Mouse (Mus musculus): ENCODE measurements around the gene Rbm47. TPM values are rescaled to one million over a fixed set of nuclear protein-coding genes. Genes with fewer than 3 reads are reported as not detected.

Rbm47 gene
- polyA plus RNA-seq, 1 experiment from 2014 or later, result 1.8 TPM

- Histone ChIP-seq H3K27ac (replicated peaks in 1 of 2; ENCODE audit: control insufficient read depth in 1 of 2, insufficient read depth in 1 of 2, low read depth in 2 of 2, low read length in 2 of 2) (no peak overlapping the region), H3K9me3 (ENCODE audit: control insufficient read depth, low read length) (no peaks in the 10 kb centered on the region), H3K4me1 (ENCODE audit: control insufficient read depth in 2 of 2, insufficient read depth in 2 of 2, low read length in 2 of 2) (peaks cover 0 to 3% of the 10 kb centered on the region in 2 experiments; a peak in 1 of 4 replicates), H3K9ac (ENCODE audit: low read length) (no peak overlapping the region), H3K4me2 (ENCODE audit: low read length) (no peak overlapping the region), H3K36me3 (ENCODE audit: control insufficient read depth, insufficient read depth, low read length) (no peaks in the 10 kb centered on the region), H3K4me3 (ENCODE audit: control insufficient read depth in 1 of 2, insufficient read depth in 1 of 2, low read depth in 1 of 2, low read length in 2 of 2) (no peak overlapping the region), H3K27me3 (ENCODE audit: control insufficient read depth, insufficient read depth, low read length) (no peaks in the 10 kb centered on the region)
- WGBS, result 92% methylated on average over 3 of the region's 3 CpGs
- ATAC-seq (ENCODE audit: insufficient number of reproducible peaks, insufficient read depth, low FRiP score, low read depth), result no peak
These were observed 88.4 kb downstream of the Rbm47 start for GRCm38 (mm10) chr5:66084541-66084940.

- Histone ChIP-seq H3K27ac (replicated peaks in 1 of 2; ENCODE audit: control insufficient read depth in 1 of 2, insufficient read depth in 1 of 2, low read depth in 2 of 2, low read length in 2 of 2) (no peak overlapping the region), H3K4me3 (ENCODE audit: control insufficient read depth in 1 of 2, insufficient read depth in 1 of 2, low read depth in 1 of 2, low read length in 2 of 2) (no peak overlapping the region), H3K27me3 (ENCODE audit: control insufficient read depth, insufficient read depth, low read length) (no peaks in the 10 kb centered on the region), H3K4me1 (ENCODE audit: control insufficient read depth in 2 of 2, insufficient read depth in 2 of 2, low read length in 2 of 2) (peaks cover 0 to 3% of the 10 kb centered on the region in 2 experiments; a peak in 1 of 4 replicates), H3K36me3 (ENCODE audit: control insufficient read depth, insufficient read depth, low read length) (no peaks in the 10 kb centered on the region), H3K4me2 (ENCODE audit: low read length) (no peak overlapping the region), H3K9me3 (ENCODE audit: control insufficient read depth, low read length) (no peaks in the 10 kb centered on the region), H3K9ac (ENCODE audit: low read length) (no peak overlapping the region)
- no peak for ATAC-seq (ENCODE audit: insufficient number of reproducible peaks, insufficient read depth, low FRiP score, low read depth)
- WGBS, result 45% methylated on average over 7 of the region's 7 CpGs
These were observed 89.6 kb downstream of the Rbm47 start for GRCm38 (mm10) chr5:66083350-66083749.

GRCm38 (mm10) chr5:66082229-66082572, 90.7 kb downstream of the Rbm47 start:
- no peak overlapping the region for H3K4me3 ChIP-seq (ENCODE audit: control insufficient read depth in 1 of 2, insufficient read depth in 1 of 2, low read depth in 1 of 2, low read length in 2 of 2)
- ATAC-seq (ENCODE audit: insufficient number of reproducible peaks, insufficient read depth, low FRiP score, low read depth), result no peak
- H3K27ac ChIP-seq (replicated peaks in 1 of 2; ENCODE audit: control insufficient read depth in 1 of 2, insufficient read depth in 1 of 2, low read depth in 2 of 2, low read length in 2 of 2), result no peak overlapping the region
- H3K9ac ChIP-seq (ENCODE audit: low read length), result no peak overlapping the region
- no peaks in the 10 kb centered on the region for H3K27me3 ChIP-seq (ENCODE audit: control insufficient read depth, insufficient read depth, low read length)
- no peaks in the 10 kb centered on the region for H3K9me3 ChIP-seq (ENCODE audit: control insufficient read depth, low read length)
- H3K4me1 ChIP-seq (ENCODE audit: control insufficient read depth in 2 of 2, insufficient read depth in 2 of 2, low read length in 2 of 2), result peaks cover 0 to 6% of the 10 kb centered on the region in 2 experiments; a peak in 1 of 4 replicates
- H3K36me3 ChIP-seq (ENCODE audit: control insufficient read depth, insufficient read depth, low read length), result no peaks in the 10 kb centered on the region
- WGBS, result 57% methylated on average over 11 of the region's 11 CpGs
- no peak overlapping the region for H3K4me2 ChIP-seq (ENCODE audit: low read length)

- 71% methylated on average over 19 of the region's 19 CpGs for WGBS
- Histone ChIP-seq H3K4me2 (ENCODE audit: low read length) (no peak overlapping the region), H3K9me3 (ENCODE audit: control insufficient read depth, low read length) (no peaks in the 10 kb centered on the region), H3K27me3 (ENCODE audit: control insufficient read depth, insufficient read depth, low read length) (no peaks in the 10 kb centered on the region), H3K27ac (replicated peaks in 1 of 2; ENCODE audit: control insufficient read depth in 1 of 2, insufficient read depth in 1 of 2, low read depth in 2 of 2, low read length in 2 of 2) (no peak overlapping the region), H3K4me1 (ENCODE audit: control insufficient read depth in 2 of 2, insufficient read depth in 2 of 2, low read length in 2 of 2) (peaks cover 0 to 6% of the 10 kb centered on the region in 2 experiments; a peak in 1 of 4 replicates), H3K4me3 (ENCODE audit: control insufficient read depth in 1 of 2, insufficient read depth in 1 of 2, low read depth in 1 of 2, low read length in 2 of 2) (no peak overlapping the region), H3K9ac (ENCODE audit: low read length) (no peak overlapping the region), H3K36me3 (ENCODE audit: control insufficient read depth, insufficient read depth, low read length) (no peaks in the 10 kb centered on the region)
- no peak for ATAC-seq (ENCODE audit: insufficient number of reproducible peaks, insufficient read depth, low FRiP score, low read depth)
These were observed 91.3 kb downstream of the Rbm47 start for GRCm38 (mm10) chr5:66081443-66082228.

GRCm38 (mm10) chr5:66080529-66081220, 92.2 kb downstream of the Rbm47 start:
- Histone ChIP-seq H3K4me3 (ENCODE audit: control insufficient read depth in 1 of 2, insufficient read depth in 1 of 2, low read depth in 1 of 2, low read length in 2 of 2) (no peak overlapping the region), H3K27ac (replicated peaks in 1 of 2; ENCODE audit: control insufficient read depth in 1 of 2, insufficient read depth in 1 of 2, low read depth in 2 of 2, low read length in 2 of 2) (no peak overlapping the region), H3K9me3 (ENCODE audit: control insufficient read depth, low read length) (no peaks in the 10 kb centered on the region), H3K4me1 (ENCODE audit: control insufficient read depth in 2 of 2, insufficient read depth in 2 of 2, low read length in 2 of 2) (peaks cover 0 to 6% of the 10 kb centered on the region in 2 experiments; a peak in 1 of 4 replicates), H3K4me2 (ENCODE audit: low read length) (no peak overlapping the region), H3K27me3 (ENCODE audit: control insufficient read depth, insufficient read depth, low read length) (no peaks in the 10 kb centered on the region), H3K36me3 (ENCODE audit: control insufficient read depth, insufficient read depth, low read length) (no peaks in the 10 kb centered on the region), H3K9ac (ENCODE audit: low read length) (no peak overlapping the region)
- no peak for ATAC-seq (ENCODE audit: insufficient number of reproducible peaks, insufficient read depth, low FRiP score, low read depth)
- WGBS, result 92% methylated on average over 17 of the region's 17 CpGs

GRCm38 (mm10) chr5:66079358-66080179, 93.3 kb downstream of the Rbm47 start:
- no peaks in the 10 kb centered on the region for H3K27me3 ChIP-seq (ENCODE audit: control insufficient read depth, insufficient read depth, low read length)
- H3K36me3 ChIP-seq (ENCODE audit: control insufficient read depth, insufficient read depth, low read length), result no peaks in the 10 kb centered on the region
- peaks cover 0 to 6% of the 10 kb centered on the region in 2 experiments; a peak in 1 of 4 replicates for H3K4me1 ChIP-seq (ENCODE audit: control insufficient read depth in 2 of 2, insufficient read depth in 2 of 2, low read length in 2 of 2)
- WGBS, result 80% methylated on average over 9 of the region's 9 CpGs
- no peak for ATAC-seq (ENCODE audit: insufficient number of reproducible peaks, insufficient read depth, low FRiP score, low read depth)
- no peak overlapping the region for H3K9ac ChIP-seq (ENCODE audit: low read length)
- H3K4me2 ChIP-seq (ENCODE audit: low read length), result no peak overlapping the region
- H3K9me3 ChIP-seq (ENCODE audit: control insufficient read depth, low read length), result no peaks in the 10 kb centered on the region
- H3K4me3 ChIP-seq (ENCODE audit: control insufficient read depth in 1 of 2, insufficient read depth in 1 of 2, low read depth in 1 of 2, low read length in 2 of 2), result no peak overlapping the region
- no peak overlapping the region for H3K27ac ChIP-seq (replicated peaks in 1 of 2; ENCODE audit: control insufficient read depth in 1 of 2, insufficient read depth in 1 of 2, low read depth in 2 of 2, low read length in 2 of 2)

- no peaks in the 10 kb centered on the region for H3K9me3 ChIP-seq (ENCODE audit: control insufficient read depth, low read length)
- H3K27ac ChIP-seq (replicated peaks in 1 of 2; ENCODE audit: control insufficient read depth in 1 of 2, insufficient read depth in 1 of 2, low read depth in 2 of 2, low read length in 2 of 2), result no peak overlapping the region
- no peaks in the 10 kb centered on the region for H3K36me3 ChIP-seq (ENCODE audit: control insufficient read depth, insufficient read depth, low read length)
- no peak overlapping the region for H3K9ac ChIP-seq (ENCODE audit: low read length)
- 89% methylated on average over 7 of the region's 7 CpGs for WGBS
- no peaks in the 10 kb centered on the region for H3K27me3 ChIP-seq (ENCODE audit: control insufficient read depth, insufficient read depth, low read length)
- H3K4me3 ChIP-seq (ENCODE audit: control insufficient read depth in 1 of 2, insufficient read depth in 1 of 2, low read depth in 1 of 2, low read length in 2 of 2), result no peak overlapping the region
- no peak overlapping the region for H3K4me2 ChIP-seq (ENCODE audit: low read length)
- H3K4me1 ChIP-seq (ENCODE audit: control insufficient read depth in 2 of 2, insufficient read depth in 2 of 2, low read length in 2 of 2), result peaks cover 0 to 6% of the 10 kb centered on the region in 2 experiments; a peak in 1 of 4 replicates
- no peak for ATAC-seq (ENCODE audit: insufficient number of reproducible peaks, insufficient read depth, low FRiP score, low read depth)
These were observed 94.4 kb downstream of the Rbm47 start for GRCm38 (mm10) chr5:66078491-66079012.

All from heart, embryonic 14.5 days (tissue).